Mouse (Mus musculus): ENCODE data around the gene Gm47283.
"Not testable (repeated sequence)": the region's sequence is repeated elsewhere in the genome, so short reads cannot be mapped to it uniquely, and the experiment has no call there.

DNA sequence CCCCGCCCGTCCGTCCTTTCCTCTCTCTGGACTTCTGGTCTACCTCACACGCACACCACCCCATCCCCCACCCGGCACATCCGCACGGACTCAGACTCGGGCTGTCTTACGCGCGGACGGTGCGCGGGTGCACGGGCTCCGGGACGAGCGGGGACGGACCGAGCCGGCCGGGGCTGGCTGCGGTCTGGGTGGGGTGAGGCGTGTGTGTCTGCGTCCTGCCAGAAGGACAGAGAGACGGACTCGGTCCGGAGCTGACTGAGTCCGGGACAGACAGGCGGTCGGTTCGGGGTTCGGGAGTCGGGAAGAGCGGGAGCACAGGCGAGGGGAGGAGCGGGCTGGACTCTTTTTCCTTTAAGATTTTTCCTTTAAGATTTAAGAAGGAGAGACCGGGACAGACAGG lies 43.5 kb upstream of the Gm47283 start:
- not testable (repeated sequence) for TF ChIP-seq CTCF, EP300 (IDR thresholded peaks at IDR 0.05; ENCODE audit: low read depth)

Measured in heart, postnatal 0 days (tissue).